Mouse (Mus musculus): Measurements from ENCODE around the gene Daam2.

- TF ChIP-seq BHLHE40 (IDR thresholded peaks at IDR 0.05; ENCODE audit: low read depth, low read length) (no peak), POLR2A (IDR thresholded peaks at IDR 0.05; ENCODE audit: low read depth, low read length) (no peak), CHD2 (IDR thresholded peaks at IDR 0.05; ENCODE audit: low read length) (no peak), CTCF (conservative IDR thresholded peaks at IDR 0.05 in 1 of 2, IDR thresholded peaks at IDR 0.05 in 1 of 2; ENCODE audit: low read depth in 2 of 2, low read length in 2 of 2) (no peak), MAZ (IDR thresholded peaks at IDR 0.05; ENCODE audit: low read depth, low read length) (no peak), USF1 (IDR thresholded peaks at IDR 0.05; ENCODE audit: low read depth, low read length) (no peak), EP300 (IDR thresholded peaks at IDR 0.05; ENCODE audit: low read length) (no peak), ETS1 (conservative IDR thresholded peaks at IDR 0.05; ENCODE audit: low read depth, low read length) (no peak), POLR2AphosphoS2 (IDR thresholded peaks at IDR 0.05; ENCODE audit: low read depth, low read length) (no peak), ZKSCAN1 (IDR thresholded peaks at IDR 0.05; ENCODE audit: borderline replicate concordance, low read depth, low read length) (no peak), RCOR1 (conservative IDR thresholded peaks at IDR 0.05; ENCODE audit: low read depth, low read length) (no peak), NRF1 (IDR thresholded peaks at IDR 0.05; ENCODE audit: low read depth, low read length) (no peak), MAX (IDR thresholded peaks at IDR 0.05; ENCODE audit: low read length) (no peak)
These were observed 89.0 kb downstream of the Daam2 start for GRCm38 (mm10) chr17:49475174-49475573.
